Mouse (Mus musculus) cortical plate, adult 2 months (tissue): ENCODE measurements around the gene Egfl8. TPM values are rescaled to one million over a fixed set of nuclear protein-coding genes. Genes with fewer than 3 reads are reported as not detected.
A peak's percentile ranks its signal among the peaks of the same experiment; 100 is the strongest.

ENCODE experiments used
- H3K27ac ChIP-seq: fragments of 200-500 bp; 2 replicates; pipeline ENCODE4 v1.5.1; 2012; ENCODE audit warnings: low read length, control low read depth, inconsistent platforms; ENCODE audit not compliant: insufficient read depth
- H3K4me1 ChIP-seq: fragments of 200-500 bp; 2 replicates; pipeline ENCODE4 v1.6.1; 2011; ENCODE audit warnings: low read length; ENCODE audit not compliant: control insufficient read depth, insufficient read depth
- H3K4me3 ChIP-seq: fragments of 200-500 bp; 2 replicates; pipeline ENCODE4 v1.5.1; 2011; ENCODE audit warnings: mild to moderate bottlenecking, low read length, control low read depth; ENCODE audit not compliant: insufficient read depth
- CTCF ChIP-seq: fragments of 200-500 bp; IDR thresholded peaks from 2 replicates; pipeline ENCODE4 v1.5.1; 2011; ENCODE audit warnings: mild to moderate bottlenecking, control low read depth, low read length; ENCODE audit not compliant: insufficient read depth; ENCODE audit errors: extremely low read depth
- POLR2A ChIP-seq: fragments of 200-500 bp; IDR thresholded peaks from 2 replicates; pipeline ENCODE4 v1.6.1; 2011; ENCODE audit warnings: mild to moderate bottlenecking, low read length, control low read depth; ENCODE audit not compliant: insufficient read depth; ENCODE audit errors: extremely low read depth
- polyA plus RNA-seq: library from polyadenylated mRNA; depleted of rRNA; stranded (reverse); fragments of >200 nt; gene quantifications from 2 replicates; pipeline ENCODE4 v1.2.3, GENCODE M21; 2012

Gene Egfl8
- polyA plus RNA-seq, 1 experiment: 5.3 TPM

- Histone ChIP-seq H3K27ac (no peak overlapping the region), H3K4me1 (no peaks in the 10 kb centered on the region), H3K4me3 (no peak overlapping the region)
- no peak for TF ChIP-seq POLR2A
- no peak for TF ChIP-seq CTCF
Measured at GRCm38 (mm10) chr17:34657271-34657670, 41.5 kb upstream of the Egfl8 start.

- H3K4me1 ChIP-seq: no peaks in the 10 kb centered on the region
- TF ChIP-seq CTCF (no peak), POLR2A (no peak)
- no peak overlapping the region for H3K27ac ChIP-seq
- H3K4me3 ChIP-seq: no peak overlapping the region
Measured at GRCm38 (mm10) chr17:34656666-34657065, 40.9 kb upstream of the Egfl8 start.

GRCm38 (mm10) chr17:34655581-34655991 lies 39.8 kb upstream of the Egfl8 start:
- no peaks in the 10 kb centered on the region for H3K4me1 ChIP-seq
- H3K27ac ChIP-seq: no peak overlapping the region
- no peak for TF ChIP-seq POLR2A
- TF ChIP-seq CTCF: 0 out of 2 replicates have a peak, but pooled peaks have one; percentile 10
- H3K4me3 ChIP-seq: no peak overlapping the region

GRCm38 (mm10) chr17:34655160-34655559 lies 39.4 kb upstream of the Egfl8 start:
- H3K27ac ChIP-seq: no peak overlapping the region
- TF ChIP-seq CTCF (no peak), POLR2A (no peak)

GRCm38 (mm10) chr17:34654392-34654791 lies 38.6 kb upstream of the Egfl8 start:
- Histone ChIP-seq H3K27ac (no peak overlapping the region), H3K4me3 (no peak overlapping the region), H3K4me1 (no peaks in the 10 kb centered on the region)
- TF ChIP-seq POLR2A: no peak
- TF ChIP-seq CTCF: no peak

More at GRCm38 (mm10) chr17:34655160-34655559, 39.4 kb upstream of the Egfl8 start:
- Histone ChIP-seq H3K4me3 (no peak overlapping the region), H3K4me1 (no peaks in the 10 kb centered on the region)

- Histone ChIP-seq H3K27ac (no peak overlapping the region), H3K4me1 (no peaks in the 10 kb centered on the region), H3K4me3 (no peak overlapping the region)
- TF ChIP-seq CTCF: peak; percentile 65
- no peak for TF ChIP-seq POLR2A
Measured at GRCm38 (mm10) chr17:34653746-34654285, 38.0 kb upstream of the Egfl8 start.

GRCm38 (mm10) chr17:34652985-34653384 lies 37.2 kb upstream of the Egfl8 start:
- no peak overlapping the region for H3K27ac ChIP-seq
- no peak overlapping the region for H3K4me3 ChIP-seq
- TF ChIP-seq CTCF: no peak
- TF ChIP-seq POLR2A: no peak
- peaks cover 2% of the 10 kb centered on the region for H3K4me1 ChIP-seq

- H3K27ac ChIP-seq: no peak overlapping the region
- no peak overlapping the region for H3K4me3 ChIP-seq
- TF ChIP-seq POLR2A: no peak
- TF ChIP-seq CTCF: no peak
- peaks cover 2% of the 10 kb centered on the region for H3K4me1 ChIP-seq
Measured at GRCm38 (mm10) chr17:34652546-34652945, 36.8 kb upstream of the Egfl8 start.

GRCm38 (mm10) chr17:34651507-34652221 lies 35.9 kb upstream of the Egfl8 start:
- Histone ChIP-seq H3K27ac (no peak overlapping the region), H3K4me3 (no peak overlapping the region), H3K4me1 (peaks cover 2% of the 10 kb centered on the region)
- TF ChIP-seq POLR2A (no peak), CTCF (0 out of 2 replicates have a peak, but pooled peaks have one; percentile 17)

GRCm38 (mm10) chr17:34650781-34651180 lies 35.0 kb upstream of the Egfl8 start:
- Histone ChIP-seq H3K27ac (no peak overlapping the region), H3K4me3 (no peak overlapping the region), H3K4me1 (peaks cover 2% of the 10 kb centered on the region)
- no peak for TF ChIP-seq CTCF
- no peak for TF ChIP-seq POLR2A

- Histone ChIP-seq H3K27ac (no peak overlapping the region), H3K4me1 (peaks cover 2% of the 10 kb centered on the region), H3K4me3 (no peak overlapping the region)
- TF ChIP-seq POLR2A (no peak), CTCF (no peak)
Measured at GRCm38 (mm10) chr17:34649106-34649864, 33.5 kb upstream of the Egfl8 start.
